Mouse (Mus musculus) cerebellum, adult 9-11 months (tissue): Measurements from ENCODE around the gene Gm4792.

Source experiments
- DNase-seq: peaks from one replicate; pipeline ENCODE4 v3.0.0; 2022

The Gm4792 gene

GRCm38 (mm10) chr10:94298471-94298870 lies at the start of gene Gm4792:
TSS of gene Gm4792 (minus strand) at chr10:94298703.
- DNase-seq = no peak

GRCm38 (mm10) chr10:94347959-94348358 lies 49.5 kb upstream of the Gm4792 start:
- no peak for DNase-seq

- DNase-seq = no peak
Measured at GRCm38 (mm10) chr10:94347296-94347695, 48.8 kb upstream of the Gm4792 start.

GRCm38 (mm10) chr10:94346596-94346995 lies 48.1 kb upstream of the Gm4792 start:
- no peak for DNase-seq

GRCm38 (mm10) chr10:94345509-94346252 lies 47.2 kb upstream of the Gm4792 start:
- no peak for DNase-seq

- no peak for DNase-seq
Measured at GRCm38 (mm10) chr10:94344631-94345417, 46.3 kb upstream of the Gm4792 start.

GRCm38 (mm10) chr10:94343581-94343980 lies 45.1 kb upstream of the Gm4792 start:
- no peak for DNase-seq

- no peak for DNase-seq
Measured at GRCm38 (mm10) chr10:94342256-94342655, 43.8 kb upstream of the Gm4792 start.

GRCm38 (mm10) chr10:94341501-94341900 lies 43.0 kb upstream of the Gm4792 start:
- DNase-seq = no peak

- no peak for DNase-seq
Measured at GRCm38 (mm10) chr10:94336071-94336470, 37.6 kb upstream of the Gm4792 start.

GRCm38 (mm10) chr10:94335047-94335446 lies 36.5 kb upstream of the Gm4792 start:
- no peak for DNase-seq

GRCm38 (mm10) chr10:94333328-94333727 lies 34.8 kb upstream of the Gm4792 start:
- no peak for DNase-seq

- DNase-seq = no peak
Measured at GRCm38 (mm10) chr10:94332358-94333137, 34.0 kb upstream of the Gm4792 start.

- no peak for DNase-seq
Measured at GRCm38 (mm10) chr10:94329962-94330361, 31.5 kb upstream of the Gm4792 start.

GRCm38 (mm10) chr10:94318574-94318973 lies 20.1 kb upstream of the Gm4792 start:
- DNase-seq = no peak

- DNase-seq = no peak
Measured at GRCm38 (mm10) chr10:94313146-94313545, 14.6 kb upstream of the Gm4792 start.

GRCm38 (mm10) chr10:94312007-94312715 lies 13.7 kb upstream of the Gm4792 start:
- DNase-seq = no peak

GRCm38 (mm10) chr10:94311511-94312006 lies 13.1 kb upstream of the Gm4792 start, which contains the start of gene Tmcc3:
TSS of gene Tmcc3 (plus strand) at chr10:94311949.
- no peak for DNase-seq

GRCm38 (mm10) chr10:94310499-94311267 lies 12.2 kb upstream of the Gm4792 start:
- no peak for DNase-seq

- no peak for DNase-seq
Measured at GRCm38 (mm10) chr10:94305526-94305925, 7.0 kb upstream of the Gm4792 start.

GRCm38 (mm10) chr10:94304064-94304657 lies 5.7 kb upstream of the Gm4792 start:
- no peak for DNase-seq
